Mouse (Mus musculus): Measurements from ENCODE around the gene Slc17a9. TPM values are rescaled to one million over a fixed set of nuclear protein-coding genes. Genes with fewer than 3 reads are reported as not detected.

Gene Slc17a9
- polyA plus RNA-seq, 1 experiment from 2014 or later: not detected

DNA sequence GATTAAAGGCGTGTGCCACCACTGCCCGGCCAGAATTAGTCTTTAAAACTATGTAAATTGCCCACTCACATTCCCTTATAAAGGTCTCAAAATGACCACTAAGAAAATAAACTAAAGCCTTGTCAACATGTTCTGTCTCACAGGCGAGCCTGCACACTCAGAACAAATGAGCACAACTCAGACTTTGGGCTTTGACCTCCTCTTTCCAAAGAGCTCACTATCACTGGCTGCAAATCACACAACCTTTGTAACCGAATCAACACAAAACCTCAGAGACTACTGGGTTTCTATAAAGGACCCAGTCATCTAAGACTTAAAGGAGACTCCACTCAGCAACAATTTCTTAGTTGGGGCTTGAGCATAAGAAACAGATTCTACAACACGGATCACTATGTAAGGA, 24.6 kb upstream of the Slc17a9 start:
- H3K4me1 ChIP-seq (ENCODE audit: control insufficient read depth, insufficient read depth, low read length): peaks cover 24% of the 10 kb centered on the region

DNA sequence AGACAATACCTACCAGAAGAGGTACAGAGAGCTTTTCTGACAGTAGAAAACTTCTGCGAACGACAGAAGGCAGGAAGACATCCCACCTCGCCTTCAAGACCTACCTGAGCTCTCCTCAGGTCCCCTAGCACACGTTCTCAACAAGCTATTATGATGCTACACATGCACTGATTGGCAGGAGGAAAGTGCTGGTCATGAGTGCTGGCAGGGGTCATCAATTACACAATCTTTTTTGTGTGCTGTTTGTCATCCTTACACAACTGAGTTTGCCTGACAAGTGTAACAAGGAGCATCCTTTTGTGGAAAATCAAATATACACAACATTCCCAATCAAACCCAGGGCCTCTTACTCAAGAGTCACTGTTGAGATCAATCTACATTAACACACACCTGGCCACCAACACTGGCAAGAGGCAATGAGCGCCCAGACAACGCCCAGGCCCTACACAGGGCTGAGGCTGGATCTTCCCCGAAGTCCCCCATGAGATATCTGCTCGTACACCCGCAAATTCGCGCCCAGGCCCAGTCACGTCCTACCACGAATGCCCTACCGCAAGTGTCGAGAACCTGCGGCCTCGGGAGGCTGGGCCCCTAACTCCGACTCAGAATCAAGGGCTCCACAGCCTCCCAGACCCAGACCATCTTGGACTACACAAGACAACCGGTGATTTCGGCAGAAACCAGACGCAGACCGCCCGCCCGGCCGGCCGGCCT, 23.9 kb upstream of the Slc17a9 start:
- H3K4me3 ChIP-seq (ENCODE audit: low read depth, low read length): peak overlapping the region; percentile 93
- peak overlapping the region; percentile 82 for H3K27ac ChIP-seq (ENCODE audit: low read depth, low read length)
- H3K27me3 ChIP-seq (ENCODE audit: control insufficient read depth, insufficient read depth, low read length): no peaks in the 10 kb centered on the region
- peak overlapping the region; percentile 79 for H3K4me2 ChIP-seq
- WGBS: 6% methylated on average over 26 of the region's 26 CpGs
- H3K36me3 ChIP-seq (ENCODE audit: control insufficient read depth, insufficient read depth, low read length): no peaks in the 10 kb centered on the region
- H3K4me1 ChIP-seq (ENCODE audit: control insufficient read depth, insufficient read depth, low read length): peaks cover 24% of the 10 kb centered on the region
- no peaks in the 10 kb centered on the region for H3K9me3 ChIP-seq (ENCODE audit: control insufficient read depth, low read length)
- peak overlapping the region; percentile 94 for H3K9ac ChIP-seq (ENCODE audit: low read length)
- ATAC-seq (ENCODE audit: low FRiP score) (no peak; the same call in 1 of the 2 replicates), DNase-seq (ENCODE audit: low spot score, missing footprints) (no peak)

More for the DNA sequence above, 24.6 kb upstream of the Slc17a9 start:
- no peak for ATAC-seq (ENCODE audit: low FRiP score)
- peak overlapping the region; percentile 79 for H3K4me2 ChIP-seq
- H3K4me3 ChIP-seq (ENCODE audit: low read depth, low read length): peak overlapping the region; percentile 93; the same call in 1 of the 2 replicates
- H3K36me3 ChIP-seq (ENCODE audit: control insufficient read depth, insufficient read depth, low read length): no peaks in the 10 kb centered on the region
- 83% methylated on average over 5 of the region's 5 CpGs for WGBS
- no peak overlapping the region for H3K27ac ChIP-seq (ENCODE audit: low read depth, low read length)
- H3K27me3 ChIP-seq (ENCODE audit: control insufficient read depth, insufficient read depth, low read length): no peaks in the 10 kb centered on the region
- H3K9me3 ChIP-seq (ENCODE audit: control insufficient read depth, low read length): no peaks in the 10 kb centered on the region
- DNase-seq (ENCODE audit: low spot score, missing footprints): no peak
- peak overlapping the region; percentile 94; the same call in 1 of the 2 replicates for H3K9ac ChIP-seq (ENCODE audit: low read length)

DNA sequence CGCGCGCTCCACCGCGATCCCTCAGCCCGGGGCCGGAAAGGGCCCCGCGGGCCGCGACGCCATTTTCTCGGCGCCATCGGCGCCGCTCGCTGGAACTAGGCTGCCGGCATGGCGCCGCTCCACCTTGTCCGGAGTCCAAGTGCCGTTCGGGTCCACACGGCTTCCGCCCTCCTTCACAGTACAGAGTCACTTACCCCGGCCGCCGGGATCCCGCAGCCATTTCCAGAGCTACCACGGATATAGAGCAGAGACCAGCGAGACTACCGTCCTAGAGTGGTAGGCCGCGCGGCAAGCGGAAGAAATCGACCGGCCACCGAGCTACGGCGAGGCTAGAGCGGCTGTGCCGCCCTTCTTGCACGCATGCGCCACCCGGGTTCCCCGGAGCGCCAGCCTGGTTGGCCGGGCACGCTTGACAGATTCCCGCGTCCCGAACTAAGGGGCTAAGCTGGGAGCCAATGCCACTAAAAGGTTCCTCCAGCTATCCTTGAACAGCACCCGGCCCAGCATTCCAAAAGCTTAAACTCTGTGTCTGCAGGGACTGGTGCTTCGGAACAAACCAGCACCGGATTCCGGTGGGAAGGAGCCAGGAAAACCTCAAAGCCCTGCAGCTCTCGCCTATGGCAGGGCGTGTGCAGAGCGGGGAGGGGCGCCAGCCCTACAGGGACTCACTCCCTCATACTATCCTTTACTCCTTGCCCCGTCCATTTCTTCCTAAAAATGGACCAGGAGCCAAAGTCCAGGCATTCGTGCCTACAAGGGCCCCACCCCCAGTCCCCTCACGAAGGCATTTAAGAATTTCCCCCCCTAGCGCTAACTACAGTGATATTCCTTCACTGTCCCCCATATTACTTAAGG, 23.1 kb upstream of the Slc17a9 start:
- Histone ChIP-seq H3K9me3 (ENCODE audit: control insufficient read depth, low read length) (no peaks in the 10 kb centered on the region), H3K36me3 (ENCODE audit: control insufficient read depth, insufficient read depth, low read length) (no peaks in the 10 kb centered on the region), H3K9ac (ENCODE audit: low read length) (peak overlapping the region; percentile 94), H3K4me3 (ENCODE audit: low read depth, low read length) (peak overlapping the region; percentile 93), H3K4me1 (ENCODE audit: control insufficient read depth, insufficient read depth, low read length) (peaks cover 24% of the 10 kb centered on the region), H3K4me2 (peak overlapping the region; percentile 79), H3K27ac (ENCODE audit: low read depth, low read length) (peak overlapping the region; percentile 82), H3K27me3 (ENCODE audit: control insufficient read depth, insufficient read depth, low read length) (no peaks in the 10 kb centered on the region)
- DNase-seq (ENCODE audit: low spot score, missing footprints) (peak; percentile 98), ATAC-seq (ENCODE audit: low FRiP score) (peak; percentile 96)
- under 1% methylated on average over 66 of the region's 66 CpGs for WGBS

DNA sequence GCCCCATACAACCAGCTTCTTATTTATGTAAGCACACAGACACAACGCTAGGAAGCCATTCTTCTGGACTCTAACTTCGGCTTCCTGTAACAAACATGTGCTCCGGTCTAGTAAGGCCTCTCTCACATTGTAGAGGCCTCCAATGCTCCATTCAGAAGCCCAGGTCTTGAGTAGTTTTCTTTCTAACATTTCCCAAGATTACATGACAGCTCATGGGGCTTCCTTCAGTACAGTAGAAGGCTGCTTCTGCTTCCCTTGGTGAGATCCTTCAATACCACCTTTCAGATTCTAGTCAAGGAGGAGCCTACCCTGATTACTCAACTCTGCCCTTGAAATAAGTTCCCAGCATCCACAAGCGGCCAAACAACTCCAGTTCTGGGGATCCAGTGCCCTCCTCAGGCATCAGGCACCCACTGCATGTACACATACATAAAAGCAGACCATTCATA, 22.3 kb upstream of the Slc17a9 start:
- peak overlapping the region; percentile 82 for H3K27ac ChIP-seq (ENCODE audit: low read depth, low read length)
- H3K9me3 ChIP-seq (ENCODE audit: control insufficient read depth, low read length): no peaks in the 10 kb centered on the region
- DNase-seq (ENCODE audit: low spot score, missing footprints): no peak
- H3K36me3 ChIP-seq (ENCODE audit: control insufficient read depth, insufficient read depth, low read length): no peaks in the 10 kb centered on the region
- H3K27me3 ChIP-seq (ENCODE audit: control insufficient read depth, insufficient read depth, low read length): no peaks in the 10 kb centered on the region
- peak overlapping the region; percentile 79 for H3K4me2 ChIP-seq
- H3K4me3 ChIP-seq (ENCODE audit: low read depth, low read length): peak overlapping the region; percentile 93
- ATAC-seq (ENCODE audit: low FRiP score): no peak
- peaks cover 24% of the 10 kb centered on the region for H3K4me1 ChIP-seq (ENCODE audit: control insufficient read depth, insufficient read depth, low read length)
- 38% methylated on average over 4 of the region's 4 CpGs for WGBS
- H3K9ac ChIP-seq (ENCODE audit: low read length): peak overlapping the region; percentile 94

DNA sequence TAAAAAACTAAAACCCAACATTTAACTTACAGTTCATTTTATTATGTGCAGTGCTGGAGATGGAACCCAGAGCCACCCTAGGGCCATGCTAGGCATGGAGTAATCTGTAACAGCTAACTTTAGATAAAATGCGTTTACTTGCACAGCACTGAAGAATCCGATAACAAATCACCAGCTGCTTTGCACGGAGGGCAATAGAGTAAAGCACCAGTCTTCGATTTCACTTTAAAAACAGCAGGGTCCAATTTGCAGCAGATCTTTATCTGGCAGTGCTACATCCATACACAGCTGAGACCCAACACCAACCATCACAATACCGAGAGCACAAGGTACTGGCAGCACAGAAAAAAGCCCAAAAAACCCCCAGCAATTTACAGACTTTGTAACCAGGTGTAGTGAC, 21.9 kb upstream of the Slc17a9 start:
- ATAC-seq (ENCODE audit: low FRiP score): no peak
- WGBS: 83% methylated on average over 5 of the region's 5 CpGs
- H3K4me3 ChIP-seq (ENCODE audit: low read depth, low read length): no peak overlapping the region

DNA sequence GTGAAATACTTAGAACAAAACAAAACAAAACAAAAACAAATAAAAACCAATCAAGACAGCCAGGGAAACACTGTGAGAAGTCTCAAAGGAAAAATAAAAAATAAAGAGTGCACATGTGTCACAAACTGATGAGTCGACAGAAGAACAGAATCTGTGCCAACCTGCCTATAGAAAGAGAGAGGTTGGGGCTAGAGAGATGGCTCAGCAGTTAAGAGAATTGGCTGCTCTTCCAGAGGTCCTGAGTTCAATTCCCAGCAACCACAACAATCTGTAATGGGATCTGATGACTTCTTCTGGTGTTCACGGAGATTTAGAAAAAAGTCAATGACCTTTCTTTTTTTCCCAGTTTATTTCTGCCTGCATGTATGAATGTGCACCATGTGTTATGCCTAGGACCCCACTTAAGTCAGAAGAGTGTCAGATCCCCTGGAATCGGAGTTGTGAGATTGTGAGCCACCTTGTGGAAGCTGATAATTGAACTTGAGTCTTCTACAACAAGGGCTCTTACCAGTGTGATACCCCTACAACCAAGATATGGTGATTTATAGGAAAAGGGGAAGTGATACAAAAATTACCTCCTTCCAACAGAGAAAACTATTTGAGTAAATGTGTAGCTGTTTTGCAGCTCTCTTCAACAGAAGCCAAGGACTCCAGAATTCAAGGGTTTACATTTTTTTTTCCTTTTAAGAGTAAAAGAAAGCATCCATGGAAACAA, 21.3 kb upstream of the Slc17a9 start:
- DNase-seq (ENCODE audit: low spot score, missing footprints): no peak
- no peak overlapping the region for H3K27ac ChIP-seq (ENCODE audit: low read depth, low read length)
- no peak overlapping the region for H3K4me2 ChIP-seq
- H3K4me1 ChIP-seq (ENCODE audit: control insufficient read depth, insufficient read depth, low read length): peaks cover 31% of the 10 kb centered on the region
- no peaks in the 10 kb centered on the region for H3K36me3 ChIP-seq (ENCODE audit: control insufficient read depth, insufficient read depth, low read length)
- no peak for ATAC-seq (ENCODE audit: low FRiP score)
- H3K4me3 ChIP-seq (ENCODE audit: low read depth, low read length): no peak overlapping the region
- WGBS: 77% methylated on average over 3 of the region's 3 CpGs
- no peak overlapping the region for H3K9ac ChIP-seq (ENCODE audit: low read length)
- H3K27me3 ChIP-seq (ENCODE audit: control insufficient read depth, insufficient read depth, low read length): no peaks in the 10 kb centered on the region
- H3K9me3 ChIP-seq (ENCODE audit: control insufficient read depth, low read length): no peaks in the 10 kb centered on the region

More for the DNA sequence above, 21.9 kb upstream of the Slc17a9 start:
- H3K27ac ChIP-seq (ENCODE audit: low read depth, low read length): no peak overlapping the region
- H3K36me3 ChIP-seq (ENCODE audit: control insufficient read depth, insufficient read depth, low read length): no peaks in the 10 kb centered on the region
- H3K27me3 ChIP-seq (ENCODE audit: control insufficient read depth, insufficient read depth, low read length): no peaks in the 10 kb centered on the region
- no peak overlapping the region for H3K4me2 ChIP-seq
- H3K9me3 ChIP-seq (ENCODE audit: control insufficient read depth, low read length): no peaks in the 10 kb centered on the region
- H3K9ac ChIP-seq (ENCODE audit: low read length): no peak overlapping the region
- DNase-seq (ENCODE audit: low spot score, missing footprints): no peak
- H3K4me1 ChIP-seq (ENCODE audit: control insufficient read depth, insufficient read depth, low read length): peaks cover 25% of the 10 kb centered on the region

DNA sequence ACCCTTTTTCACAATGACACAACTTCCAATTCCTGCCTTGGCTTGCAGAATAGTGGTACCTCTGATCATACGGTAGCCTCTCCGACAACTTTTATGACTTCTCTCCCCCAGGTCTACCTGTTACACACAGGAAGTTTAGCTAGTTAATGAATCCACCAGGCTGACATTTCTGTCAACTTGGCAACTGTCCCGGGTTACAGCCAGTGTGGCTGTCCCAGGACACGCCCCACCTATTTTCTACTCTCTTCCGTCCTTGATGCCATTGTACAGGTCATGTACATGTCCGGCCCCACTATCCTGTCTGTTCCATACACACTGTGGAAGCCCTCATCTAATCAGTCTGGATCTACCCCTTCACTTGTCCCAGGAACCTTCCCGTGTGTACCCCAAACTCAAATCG, 20.5 kb upstream of the Slc17a9 start:
- no peaks in the 10 kb centered on the region for H3K9me3 ChIP-seq (ENCODE audit: control insufficient read depth, low read length)
- H3K4me2 ChIP-seq: no peak overlapping the region
- DNase-seq (ENCODE audit: low spot score, missing footprints) (no peak), ATAC-seq (ENCODE audit: low FRiP score) (no peak)
- 91% methylated on average over 8 of the region's 8 CpGs for WGBS
- H3K36me3 ChIP-seq (ENCODE audit: control insufficient read depth, insufficient read depth, low read length): no peaks in the 10 kb centered on the region
- H3K4me3 ChIP-seq (ENCODE audit: low read depth, low read length): no peak overlapping the region
- H3K27me3 ChIP-seq (ENCODE audit: control insufficient read depth, insufficient read depth, low read length): no peaks in the 10 kb centered on the region
- H3K27ac ChIP-seq (ENCODE audit: low read depth, low read length): no peak overlapping the region
- H3K9ac ChIP-seq (ENCODE audit: low read length): no peak overlapping the region
- peaks cover 32% of the 10 kb centered on the region for H3K4me1 ChIP-seq (ENCODE audit: control insufficient read depth, insufficient read depth, low read length)

DNA sequence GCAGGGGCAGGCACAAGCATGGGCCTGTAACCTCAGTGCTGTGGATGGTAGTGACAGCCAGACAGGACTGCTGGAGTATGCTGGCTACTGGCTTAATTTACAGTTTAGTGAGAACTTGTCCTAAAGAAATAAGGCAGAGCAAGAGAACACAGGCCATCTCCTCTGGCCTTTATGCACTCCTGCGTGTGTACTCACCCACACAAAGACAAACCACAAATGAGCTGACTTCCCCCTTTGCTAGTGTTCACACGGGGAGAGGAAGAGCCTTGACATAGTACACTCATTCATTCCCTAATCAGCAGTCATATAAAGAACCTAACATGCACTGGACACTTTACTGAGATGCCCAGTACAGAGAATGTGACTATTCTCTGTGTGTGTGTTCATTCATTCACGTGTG, 20.0 kb upstream of the Slc17a9 start:
- Histone ChIP-seq H3K27ac (ENCODE audit: low read depth, low read length) (no peak overlapping the region), H3K36me3 (ENCODE audit: control insufficient read depth, insufficient read depth, low read length) (no peaks in the 10 kb centered on the region), H3K4me3 (ENCODE audit: low read depth, low read length) (no peak overlapping the region), H3K9ac (ENCODE audit: low read length) (no peak overlapping the region), H3K27me3 (ENCODE audit: control insufficient read depth, insufficient read depth, low read length) (no peaks in the 10 kb centered on the region), H3K9me3 (ENCODE audit: control insufficient read depth, low read length) (no peaks in the 10 kb centered on the region), H3K4me1 (ENCODE audit: control insufficient read depth, insufficient read depth, low read length) (peaks cover 28% of the 10 kb centered on the region), H3K4me2 (no peak overlapping the region)
- ATAC-seq (ENCODE audit: low FRiP score) (no peak), DNase-seq (ENCODE audit: low spot score, missing footprints) (no peak)
- WGBS: 86% methylated on average over 3 of the region's 3 CpGs
